Mouse (Mus musculus) intestine, embryonic 16.5 days (tissue): Measurements from ENCODE around the gene Ube2cbp. TPM values are rescaled to one million over a fixed set of nuclear protein-coding genes. Genes with fewer than 3 reads are reported as not detected.

Source experiments
- ATAC-seq: fragments of 200-750 bp; cut with Nextera tagmentation; 2 replicates; pipeline ENCODE4 v1.8.0; 2017; ENCODE audit warnings: moderate TSS enrichment, moderate library complexity
- H3K27ac ChIP-seq: fragments of 300-500 bp; sonication (generic); 2 replicates; pipeline ENCODE4 v1.5.1; 2014; ENCODE audit warnings: mild to moderate bottlenecking, low read length
- H3K27me3 ChIP-seq: fragments of 300-500 bp; sonication (generic); replicated peaks from 2 replicates; pipeline ENCODE4 v1.6.1; 2014; ENCODE audit warnings: low read length, control low read depth, mixed read lengths; ENCODE audit not compliant: control insufficient read depth, insufficient read depth
- H3K36me3 ChIP-seq: fragments of 300-500 bp; sonication (generic); 2 replicates; pipeline ENCODE4 v1.6.1; 2014; ENCODE audit warnings: low read length, control low read depth; ENCODE audit not compliant: control insufficient read depth, insufficient read depth
- H3K4me1 ChIP-seq: fragments of 300-500 bp; sonication (generic); 2 replicates; pipeline ENCODE4 v1.6.1; 2014; ENCODE audit warnings: low read length, control low read depth, mixed read lengths; ENCODE audit not compliant: control insufficient read depth, insufficient read depth
- H3K4me2 ChIP-seq: fragments of 300-500 bp; sonication (generic); 2 replicates; pipeline ENCODE4 v1.6.1; 2014; ENCODE audit warnings: low read depth, low read length, control low read depth
- H3K4me3 ChIP-seq: fragments of 300-500 bp; sonication (generic); 2 replicates; pipeline ENCODE4 v1.5.1; 2014; ENCODE audit warnings: mild to moderate bottlenecking, low read length
- H3K9ac ChIP-seq: fragments of 300-500 bp; sonication (generic); 2 replicates; pipeline ENCODE4 v1.6.1; 2014; ENCODE audit warnings: low read depth, low read length
- H3K9me3 ChIP-seq: fragments of 300-500 bp; sonication (generic); 2 replicates; pipeline ENCODE4 v1.6.1; 2016; ENCODE audit warnings: low read length, control low read depth; ENCODE audit not compliant: control insufficient read depth
- WGBS: fragments of 180-500 bp; shearing (Covaris S2); extraction: QIAGEN DNeasy Blood & Tissue Kit; methylation state at CpG from one replicate; pipeline ENCODE4 v1.1.7; 2014; 5-methylcytosine and 5-hydroxymethylcytosine counted together
- polyA plus RNA-seq: library from polyadenylated mRNA; unstranded; fragments of >200 nt; fragmentation: Nextera tagmentation; extraction: Ambion mirVana; gene quantifications from 2 replicates; pipeline ENCODE4 v1.2.1, GENCODE M21; 2015

Ube2cbp gene
- polyA plus RNA-seq, 1 experiment from 2014 or later = 4.7 TPM

DNA sequence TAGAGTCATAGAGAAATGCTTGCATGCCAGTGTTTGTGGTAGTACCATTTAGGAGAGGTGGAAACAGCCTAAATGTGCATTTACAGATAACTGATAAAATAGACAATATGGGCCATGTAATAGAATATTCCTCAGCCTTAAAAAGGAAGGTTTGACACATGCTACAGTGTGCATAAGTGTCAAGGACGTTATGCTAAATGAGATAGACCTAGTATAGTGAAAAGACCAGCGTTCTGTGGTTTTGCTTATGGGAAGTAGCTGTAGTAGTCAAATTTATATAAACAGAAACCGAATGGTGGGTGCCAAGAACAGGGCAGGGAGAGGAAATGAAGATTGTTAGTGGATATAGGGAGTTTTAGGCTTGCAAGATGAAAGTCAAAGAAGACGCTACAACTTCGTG is 12.0 kb upstream of the Ube2cbp start:
- 67% methylated on average over 5 of the region's 5 CpGs for WGBS
- Histone ChIP-seq H3K9me3 (no peaks in the 10 kb centered on the region), H3K36me3 (no peaks in the 10 kb centered on the region), H3K27me3 (no peaks in the 10 kb centered on the region), H3K9ac (no peak overlapping the region), H3K27ac (no peak overlapping the region), H3K4me1 (no peaks in the 10 kb centered on the region), H3K4me3 (no peak overlapping the region), H3K4me2 (no peak overlapping the region)
- ATAC-seq = no peak

DNA sequence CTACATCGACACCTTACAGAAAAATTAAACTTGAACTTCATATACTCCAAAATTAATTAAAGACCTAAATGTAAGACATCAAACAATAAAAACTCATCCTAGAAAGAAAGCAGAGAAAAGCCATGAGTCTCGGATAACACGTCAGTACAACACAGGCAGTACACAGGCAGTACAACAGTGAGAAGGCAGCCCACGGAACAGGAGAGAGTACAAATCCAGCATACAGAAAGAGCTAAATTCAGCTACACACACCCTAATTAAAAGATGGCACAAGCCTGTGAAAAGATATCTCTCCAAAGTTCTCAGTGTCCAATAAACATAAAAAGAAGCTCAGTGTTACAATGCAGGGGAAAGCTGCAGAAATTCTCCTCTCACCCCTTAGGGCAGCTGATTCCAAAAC is 11.2 kb upstream of the Ube2cbp start:
- WGBS = 91% methylated on average over 4 of the region's 4 CpGs
- Histone ChIP-seq H3K27me3 (no peaks in the 10 kb centered on the region), H3K4me3 (no peak overlapping the region), H3K4me2 (no peak overlapping the region), H3K9ac (no peak overlapping the region), H3K9me3 (no peaks in the 10 kb centered on the region), H3K4me1 (no peaks in the 10 kb centered on the region), H3K36me3 (no peaks in the 10 kb centered on the region), H3K27ac (no peak overlapping the region)
- no peak for ATAC-seq

DNA sequence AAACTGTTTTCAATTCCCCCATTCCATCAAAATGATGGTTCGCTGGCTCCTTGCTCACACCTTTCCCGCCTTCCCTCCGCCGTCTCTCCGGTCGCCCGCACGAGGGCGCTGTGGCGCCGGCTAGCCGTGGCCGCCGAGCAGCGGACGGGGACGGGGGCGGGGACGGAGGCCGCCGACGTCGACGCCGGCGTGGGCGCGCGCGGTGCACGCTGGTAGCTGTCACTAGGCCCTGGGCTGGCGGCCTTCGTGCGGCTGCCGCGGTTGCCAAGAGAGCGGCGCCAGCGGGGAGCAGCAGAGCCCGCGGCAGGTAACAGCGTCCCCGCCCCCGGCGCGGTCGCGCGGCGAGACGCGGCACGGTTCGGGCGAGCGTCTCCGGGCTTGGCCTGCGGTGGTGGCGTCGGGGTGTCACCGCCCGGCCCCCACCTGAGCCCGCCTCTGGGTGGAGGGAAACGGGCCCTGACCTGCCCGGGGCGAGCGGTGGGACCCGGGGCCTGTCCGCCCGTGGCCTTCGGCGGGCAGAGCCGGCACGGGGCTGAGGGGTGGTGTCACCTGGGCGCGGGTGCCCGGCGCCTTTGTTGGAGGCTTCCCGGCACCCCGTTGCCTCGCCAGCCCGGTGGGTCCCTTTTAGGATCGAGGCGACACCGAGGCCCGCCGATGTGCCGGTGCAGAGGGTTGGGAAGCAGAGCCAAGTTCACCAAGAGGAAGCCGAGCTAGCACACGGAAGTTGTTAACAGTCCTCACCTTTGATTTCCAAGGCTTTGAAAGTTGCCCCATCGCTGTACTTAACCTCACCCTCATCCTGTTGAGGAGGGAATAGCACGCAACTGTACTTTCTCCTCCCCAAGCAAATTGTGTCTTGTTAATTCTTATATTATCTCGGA is 2.5 kb upstream of the Ube2cbp start, which contains the start of gene Dop1a:
Dop1a (plus strand) TSS at position 165 of the 881 bp plus-strand sequence.
- Histone ChIP-seq H3K4me2 (peak within 1 kb of the TSS; percentile 67), H3K9ac (peak within 1 kb of the TSS; percentile 95), H3K27ac (peak within 1 kb of the TSS; percentile 94), H3K4me3 (peak within 1 kb of the TSS; percentile 87), H3K4me1 (peaks cover 5% of the 10 kb centered on the region; the same call in 1 of the 2 replicates), H3K9me3 (no peaks in the 10 kb centered on the region), H3K27me3 (no peaks in the 10 kb centered on the region), H3K36me3 (no peaks in the 10 kb centered on the region)
- under 1% methylated on average over 87 of the region's 93 CpGs for WGBS
- ATAC-seq = peak; percentile 95

DNA sequence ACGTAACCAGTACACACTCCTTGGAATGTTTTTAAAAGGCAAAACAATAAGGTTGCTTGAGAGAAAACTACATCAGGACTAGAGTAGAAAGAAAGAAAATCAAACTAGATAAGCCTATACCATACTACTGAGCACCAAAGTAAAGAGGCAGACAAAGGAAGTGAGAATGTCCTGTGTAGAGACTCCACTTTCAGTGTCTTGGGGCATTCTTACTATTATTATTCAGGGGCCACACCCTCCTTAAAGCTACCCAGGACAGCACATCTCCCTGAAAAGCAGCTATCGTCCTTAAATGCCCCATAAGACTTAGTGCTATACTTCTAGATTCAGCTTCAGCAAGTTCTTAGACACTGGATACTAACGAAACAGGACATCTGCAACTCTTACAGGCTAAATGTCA is 11.1 kb downstream of the Ube2cbp start:
- no peak for ATAC-seq
- H3K9me3 ChIP-seq = no peaks in the 10 kb centered on the region
- no peak overlapping the region for H3K9ac ChIP-seq
- H3K27me3 ChIP-seq = no peaks in the 10 kb centered on the region
- no peak overlapping the region for H3K4me3 ChIP-seq
- no peaks in the 10 kb centered on the region for H3K36me3 ChIP-seq
- WGBS = 71% methylated on average over 3 of the region's 3 CpGs
- no peak overlapping the region for H3K27ac ChIP-seq
- H3K4me2 ChIP-seq = no peak overlapping the region
- H3K4me1 ChIP-seq = peaks cover 3% of the 10 kb centered on the region

DNA sequence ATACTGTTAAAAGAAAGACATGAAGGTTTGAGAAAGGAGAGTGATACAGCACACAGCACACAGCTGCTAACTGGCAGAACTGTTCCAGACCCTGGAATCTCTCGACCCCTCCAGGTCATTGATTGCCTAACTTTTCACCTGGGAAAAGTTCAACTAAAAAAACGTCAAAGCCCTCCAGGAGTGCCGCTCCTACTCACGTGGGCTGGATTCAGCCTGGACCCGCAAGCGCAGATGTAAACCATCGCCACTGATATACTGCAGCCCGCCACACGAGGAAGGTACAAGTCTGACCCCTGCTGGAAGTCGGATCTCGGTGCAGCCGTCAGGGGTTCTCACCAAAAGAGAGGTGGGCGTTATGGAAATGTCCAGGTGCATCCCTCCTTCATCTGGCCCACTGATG is 13.1 kb downstream of the Ube2cbp start:
- Histone ChIP-seq H3K4me3 (no peak overlapping the region), H3K27ac (no peak overlapping the region), H3K36me3 (no peaks in the 10 kb centered on the region), H3K27me3 (no peaks in the 10 kb centered on the region), H3K9me3 (no peaks in the 10 kb centered on the region), H3K4me2 (peak overlapping the region; percentile 35; the same call in 1 of the 2 replicates), H3K9ac (peak overlapping the region; percentile 44; the same call in 1 of the 2 replicates), H3K4me1 (peaks cover 3% of the 10 kb centered on the region)
- peak; percentile 71 for ATAC-seq
- 1% methylated on average over 13 of the region's 13 CpGs for WGBS

DNA sequence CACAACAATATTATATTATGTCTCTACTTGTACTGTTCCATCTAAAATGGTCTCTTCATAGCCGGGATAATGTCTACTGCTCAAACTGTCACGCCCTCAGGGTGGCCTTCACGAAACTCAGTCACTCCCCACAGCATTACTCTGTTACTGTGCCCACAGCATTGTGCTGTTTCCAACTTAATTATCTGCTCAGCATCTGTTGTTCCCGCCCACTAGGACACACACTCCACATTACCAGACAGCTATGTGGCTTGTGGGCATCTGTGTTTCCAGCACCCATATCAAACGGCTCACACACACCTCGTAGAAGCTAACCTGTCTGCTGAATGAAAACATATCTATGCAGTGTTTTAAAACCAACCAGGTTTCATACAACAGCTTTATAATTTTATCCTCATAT is 13.7 kb downstream of the Ube2cbp start:
- peaks cover 3% of the 10 kb centered on the region for H3K4me1 ChIP-seq
- ATAC-seq = no peak
- H3K9ac ChIP-seq = no peak overlapping the region
- H3K36me3 ChIP-seq = no peaks in the 10 kb centered on the region
- H3K4me2 ChIP-seq = no peak overlapping the region
- no peak overlapping the region for H3K4me3 ChIP-seq
- H3K27ac ChIP-seq = no peak overlapping the region
- WGBS = 63% methylated on average over 6 of the region's 6 CpGs
- H3K27me3 ChIP-seq = no peaks in the 10 kb centered on the region
- no peaks in the 10 kb centered on the region for H3K9me3 ChIP-seq

DNA sequence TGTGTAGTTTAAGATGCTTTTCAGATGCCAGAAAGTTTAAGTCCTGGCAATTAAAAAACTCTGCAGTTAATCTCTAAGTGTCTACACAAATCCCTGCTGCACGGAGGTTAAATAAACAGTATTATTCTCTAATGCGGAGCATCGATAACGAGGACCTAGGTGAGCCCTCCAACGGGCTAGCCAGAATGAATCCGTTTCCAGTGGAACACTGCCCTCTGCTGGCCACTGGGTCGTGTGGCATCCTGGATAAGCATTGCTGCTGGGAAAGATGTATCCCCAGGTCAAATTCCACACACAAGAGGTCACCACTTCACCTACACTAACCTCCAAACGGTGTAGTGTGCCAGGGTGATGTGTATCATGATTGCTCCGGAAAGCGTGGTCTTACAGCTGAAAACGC is 15.2 kb downstream of the Ube2cbp start:
- no peak overlapping the region for H3K27ac ChIP-seq
- H3K4me1 ChIP-seq = peaks cover 3% of the 10 kb centered on the region
- H3K27me3 ChIP-seq = no peaks in the 10 kb centered on the region
- H3K36me3 ChIP-seq = no peaks in the 10 kb centered on the region
- H3K9ac ChIP-seq = no peak overlapping the region
- peak; percentile 70 for ATAC-seq
- WGBS = 5% methylated on average over 11 of the region's 11 CpGs
- H3K4me3 ChIP-seq = no peak overlapping the region
- H3K9me3 ChIP-seq = peaks cover 7% of the 10 kb centered on the region; the same call in 1 of the 2 replicates
- H3K4me2 ChIP-seq = no peak overlapping the region

DNA sequence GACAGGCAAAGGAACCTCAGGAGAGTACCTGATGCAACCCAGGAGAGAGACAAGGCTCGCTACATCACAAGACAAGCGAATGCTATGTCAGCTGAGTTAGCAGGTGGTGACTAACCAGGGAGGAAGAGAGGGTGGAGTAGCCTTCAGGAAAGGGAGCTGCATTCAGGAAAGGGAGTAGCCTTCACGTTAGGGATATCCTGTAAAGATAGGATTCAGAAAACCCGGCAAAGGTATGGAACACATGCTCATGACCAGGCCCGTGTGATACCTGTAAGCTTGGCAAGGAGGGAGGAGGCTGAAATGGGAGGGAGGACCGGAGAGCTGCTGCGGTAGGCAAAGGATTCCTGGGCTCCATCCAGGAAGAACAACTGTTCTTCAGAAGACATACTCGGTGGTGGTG is 17.3 kb downstream of the Ube2cbp start:
- ATAC-seq = no peak
- H3K27ac ChIP-seq = no peak overlapping the region
- H3K9me3 ChIP-seq = peaks cover 7% of the 10 kb centered on the region; the same call in 1 of the 2 replicates
- no peaks in the 10 kb centered on the region for H3K36me3 ChIP-seq
- H3K4me1 ChIP-seq = peaks cover 3% of the 10 kb centered on the region
- H3K4me3 ChIP-seq = no peak overlapping the region
- WGBS = 89% methylated on average over 8 of the region's 8 CpGs
- H3K27me3 ChIP-seq = no peaks in the 10 kb centered on the region
- no peak overlapping the region for H3K4me2 ChIP-seq
- no peak overlapping the region for H3K9ac ChIP-seq

DNA sequence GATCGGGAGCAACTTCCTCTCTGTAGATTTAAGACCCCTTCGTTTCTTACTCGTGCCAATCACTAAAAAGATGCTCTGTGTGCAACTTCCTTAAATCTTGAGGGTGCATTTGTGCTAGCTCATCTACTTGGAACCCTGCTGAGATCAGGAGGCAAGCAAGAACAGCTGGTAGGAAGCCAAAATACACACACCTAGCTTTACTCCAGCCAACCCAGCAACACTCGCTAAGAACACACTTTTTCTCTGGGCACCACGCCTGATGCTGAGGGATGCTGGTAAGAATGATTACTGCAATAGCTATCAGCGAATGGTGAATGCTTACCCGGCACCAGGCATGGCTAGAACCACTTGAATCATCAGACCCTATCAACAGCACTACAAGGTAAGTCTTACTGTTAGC is 17.9 kb downstream of the Ube2cbp start:
- WGBS = 87% methylated on average over 7 of the region's 7 CpGs

More for the DNA sequence above, 17.9 kb downstream of the Ube2cbp start:
- Histone ChIP-seq H3K4me3 (no peak overlapping the region), H3K36me3 (no peaks in the 10 kb centered on the region), H3K27me3 (no peaks in the 10 kb centered on the region), H3K9ac (no peak overlapping the region), H3K9me3 (peaks cover 7% of the 10 kb centered on the region; the same call in 1 of the 2 replicates), H3K27ac (no peak overlapping the region), H3K4me1 (peaks cover 3% of the 10 kb centered on the region), H3K4me2 (no peak overlapping the region)
- no peak for ATAC-seq
